Mouse (Mus musculus) forebrain, postnatal 0 days (tissue): ENCODE measurements at regions not wholly inside any gene's neighbourhood (a gene's known extent, or its start where the extent isn't known, plus 50 kb on each side); places are given as distances from the start of the nearest gene placed in this dataset.
"Not testable (repeated sequence)": the region's sequence is repeated elsewhere in the genome, so short reads cannot be mapped to it uniquely, and the experiment has no call there.

Experiments
- ATAC-seq: fragments of 200-750 bp; cut with Nextera tagmentation; 2 replicates; pipeline ENCODE4 v1.8.0; 2017; ENCODE audit warnings: mild to moderate bottlenecking, moderate library complexity
- DNase-seq: peaks from one replicate; pipeline ENCODE4 v3.0.0-alpha.2; 2015
- H3K27ac ChIP-seq: fragments of 300-500 bp; sonication (generic); 2 replicates; pipeline ENCODE4 v1.5.1; 2014; ENCODE audit warnings: low read depth, mild to moderate bottlenecking, antibody characterized with exemption, low read length, moderate library complexity, mixed read lengths
- H3K27me3 ChIP-seq: fragments of 300-500 bp; sonication (generic); 2 replicates; pipeline ENCODE4 v1.6.1; 2014; ENCODE audit warnings: mild to moderate bottlenecking, low read length, mixed read lengths; ENCODE audit not compliant: insufficient read depth
- H3K36me3 ChIP-seq: fragments of 300-500 bp; sonication (generic); 2 replicates; pipeline ENCODE4 v1.6.1; 2014; ENCODE audit warnings: mild to moderate bottlenecking, moderate library complexity; ENCODE audit not compliant: insufficient read depth
- H3K4me1 ChIP-seq: fragments of 300-500 bp; sonication (generic); 2 replicates; pipeline ENCODE4 v1.6.1; 2014; ENCODE audit warnings: antibody characterized with exemption; ENCODE audit not compliant: insufficient read depth
- H3K4me2 ChIP-seq: fragments of 300-500 bp; sonication (generic); 2 replicates; pipeline ENCODE4 v1.6.1; 2014; ENCODE audit warnings: low read depth, mild to moderate bottlenecking, moderate library complexity
- H3K4me3 ChIP-seq: fragments of 300-500 bp; sonication (generic); 2 replicates; pipeline ENCODE4 v1.5.1; 2014; ENCODE audit warnings: low read depth, low read length, mixed read lengths
- H3K9ac ChIP-seq: fragments of 300-500 bp; sonication (generic); 2 replicates; pipeline ENCODE4 v1.6.1; 2014; ENCODE audit warnings: mild to moderate bottlenecking
- H3K9me3 ChIP-seq: fragments of 300-500 bp; sonication (generic); 2 replicates; pipeline ENCODE4 v1.6.1; 2016; ENCODE audit warnings: low read length
- CTCF ChIP-seq: sonication (generic); IDR thresholded peaks from 2 replicates; pipeline ENCODE4 v1.5.1; 2016; ENCODE audit warnings: antibody characterized with exemption, control low read depth, low read depth
- WGBS: fragments of 180-500 bp; shearing (Covaris S2); extraction: QIAGEN DNeasy Blood & Tissue Kit; methylation state at CpG from one replicate; pipeline ENCODE4 v1.1.7; 2014; 5-methylcytosine and 5-hydroxymethylcytosine counted together

DNA sequence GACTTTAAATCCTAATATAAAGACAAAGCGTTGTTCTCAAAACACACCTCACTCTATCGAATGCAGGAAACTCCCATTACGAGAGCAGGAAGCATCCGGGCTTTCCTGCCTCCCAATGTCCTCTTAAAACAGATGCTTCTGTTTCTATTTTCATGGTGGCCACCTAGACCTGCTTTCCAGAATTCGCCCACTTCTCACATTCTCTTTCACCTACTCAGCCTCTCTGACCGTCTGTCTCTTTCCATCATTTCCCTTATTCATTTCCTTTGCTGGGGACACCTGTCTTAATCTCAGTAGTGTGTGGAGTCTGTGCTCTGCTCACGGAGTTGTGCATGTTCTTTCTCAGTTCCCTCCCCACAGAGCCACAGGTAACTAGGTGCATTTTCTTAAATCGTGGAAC lies 240.3 kb downstream of the Fam198b start:
- H3K4me2 ChIP-seq = no peak overlapping the region
- H3K36me3 ChIP-seq = no peaks in the 10 kb centered on the region
- H3K9me3 ChIP-seq = no peaks in the 10 kb centered on the region
- no peak overlapping the region for H3K4me3 ChIP-seq
- ATAC-seq (no peak), DNase-seq (no peak)
- 88% methylated on average over 8 of the region's 8 CpGs for WGBS
- H3K27ac ChIP-seq = no peak overlapping the region
- no peaks in the 10 kb centered on the region for H3K27me3 ChIP-seq
- no peaks in the 10 kb centered on the region for H3K4me1 ChIP-seq
- TF ChIP-seq CTCF = no peak
- no peak overlapping the region for H3K9ac ChIP-seq

- Histone ChIP-seq H3K9ac (no peak overlapping the region), H3K4me1 (no peaks in the 10 kb centered on the region), H3K4me3 (no peak overlapping the region), H3K27me3 (no peaks in the 10 kb centered on the region), H3K9me3 (no peaks in the 10 kb centered on the region), H3K4me2 (no peak overlapping the region), H3K27ac (no peak overlapping the region), H3K36me3 (no peaks in the 10 kb centered on the region)
- DNase-seq (no peak), ATAC-seq (no peak)
- WGBS = 12% methylated on average over 1 of the region's 1 CpGs
- no peak for TF ChIP-seq CTCF
These were observed 257.4 kb downstream of the Fam198b start for GRCm38 (mm10) chr3:80141697-80142096.

DNA sequence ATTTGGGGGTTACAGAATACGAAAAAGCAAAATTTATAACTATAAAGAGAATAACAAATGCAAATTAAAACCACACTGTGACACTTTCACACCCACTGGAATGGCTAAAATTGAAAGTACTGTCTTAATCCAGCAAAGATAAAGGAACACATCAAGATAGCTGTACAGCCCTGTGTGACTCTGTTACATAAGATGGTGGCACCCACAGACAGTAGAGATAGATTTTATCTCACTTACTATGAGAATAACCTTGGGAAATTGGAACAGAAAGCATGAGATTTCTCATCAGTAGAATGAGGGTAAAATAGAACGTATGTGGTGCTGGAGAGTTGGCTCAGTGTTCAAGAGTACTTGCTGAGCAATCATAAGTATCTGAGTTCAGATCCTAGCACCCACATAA lies 276.1 kb downstream of the Fam198b start:
- no peak for DNase-seq
- H3K4me2 ChIP-seq = no peak overlapping the region
- WGBS = 85% methylated on average over 2 of the region's 2 CpGs

GRCm38 (mm10) chr3:80181749-80182148 lies 297.4 kb downstream of the Fam198b start:
- DNase-seq = no peak
- WGBS = 61% methylated on average over 2 of the region's 2 CpGs
- no peak; the same call in 1 of the 2 replicates for ATAC-seq

More for the DNA sequence above, 276.1 kb downstream of the Fam198b start:
- H3K27ac ChIP-seq = no peak overlapping the region
- H3K4me1 ChIP-seq = no peaks in the 10 kb centered on the region
- TF ChIP-seq CTCF = no peak
- H3K9ac ChIP-seq = no peak overlapping the region
- H3K4me3 ChIP-seq = no peak overlapping the region
- H3K27me3 ChIP-seq = no peaks in the 10 kb centered on the region
- no peaks in the 10 kb centered on the region for H3K36me3 ChIP-seq
- no peaks in the 10 kb centered on the region for H3K9me3 ChIP-seq
- ATAC-seq = no peak

GRCm38 (mm10) chr3:80182161-80182560 lies 297.8 kb downstream of the Fam198b start:
- H3K27me3 ChIP-seq, DNase-seq, ATAC-seq, H3K4me3 ChIP-seq, H3K9me3 ChIP-seq, H3K36me3 ChIP-seq, H3K4me2 ChIP-seq, H3K4me1 ChIP-seq, H3K9ac ChIP-seq: not testable (repeated sequence)
- 43% methylated on average over 2 of the region's 2 CpGs for WGBS
- 0 out of 2 replicates have a peak overlapping the region, but pooled peaks have one; percentile 45 for H3K27ac ChIP-seq

More at GRCm38 (mm10) chr3:80181749-80182148, 297.4 kb downstream of the Fam198b start:
- Histone ChIP-seq H3K9me3 (no peaks in the 10 kb centered on the region), H3K27me3 (no peaks in the 10 kb centered on the region), H3K4me1 (no peaks in the 10 kb centered on the region), H3K4me3 (no peak overlapping the region), H3K4me2 (no peak overlapping the region), H3K36me3 (no peaks in the 10 kb centered on the region), H3K9ac (no peak overlapping the region), H3K27ac (0 out of 2 replicates have a peak overlapping the region, but pooled peaks have one; percentile 45)
- TF ChIP-seq CTCF = no peak

DNA sequence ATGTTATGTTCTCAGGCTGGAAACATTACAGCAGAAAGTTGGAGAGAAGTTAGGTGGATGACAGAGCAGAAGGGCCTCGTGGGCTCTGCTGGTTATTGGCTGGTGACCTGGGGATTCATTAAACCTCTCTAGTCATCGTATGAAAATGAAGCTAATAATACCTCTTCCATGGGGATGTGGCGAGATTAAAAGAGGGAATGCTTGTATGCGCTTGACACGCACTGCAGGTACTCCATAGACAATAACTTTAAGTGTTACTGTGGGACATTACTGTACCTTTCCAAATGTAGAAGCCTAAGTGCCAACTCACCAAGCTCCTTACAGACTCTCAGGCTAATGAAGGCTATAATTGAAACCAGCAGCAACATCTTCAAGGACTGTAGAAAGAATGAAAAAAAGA lies 303.1 kb downstream of the Fam198b start:
- DNase-seq = no peak
- Histone ChIP-seq H3K9ac (no peak overlapping the region), H3K9me3 (no peaks in the 10 kb centered on the region), H3K4me1 (no peaks in the 10 kb centered on the region), H3K36me3 (no peaks in the 10 kb centered on the region), H3K4me2 (no peak overlapping the region), H3K4me3 (no peak overlapping the region), H3K27me3 (no peaks in the 10 kb centered on the region), H3K27ac (no peak overlapping the region)
- TF ChIP-seq CTCF = no peak
- ATAC-seq = no peak
- WGBS = 86% methylated on average over 5 of the region's 5 CpGs

DNA sequence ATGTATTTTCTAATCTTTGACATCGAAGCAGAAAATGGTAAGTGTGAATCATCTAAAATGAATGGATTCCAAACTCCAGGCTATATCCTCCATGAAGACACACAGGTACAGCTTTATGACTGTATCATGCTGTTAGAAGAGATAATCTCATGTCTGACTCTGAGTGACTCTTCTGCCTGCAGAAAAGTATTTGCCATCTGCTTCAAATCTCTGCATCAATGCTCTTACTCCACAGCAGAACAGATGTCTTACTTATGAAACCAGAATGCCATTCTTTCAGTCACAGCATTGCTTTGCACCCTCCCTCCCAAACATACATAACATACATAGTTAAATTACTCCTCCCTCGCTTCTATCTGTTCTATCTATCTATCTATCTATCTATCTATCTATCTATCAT lies 316.6 kb downstream of the Fam198b start:
- DNase-seq = peak; percentile 20
- 72% methylated on average over 2 of the region's 2 CpGs for WGBS

More for the DNA sequence above, 316.6 kb downstream of the Fam198b start:
- Histone ChIP-seq H3K27me3 (no peaks in the 10 kb centered on the region), H3K27ac (no peak overlapping the region), H3K9me3 (no peaks in the 10 kb centered on the region), H3K4me2 (no peak overlapping the region), H3K36me3 (no peaks in the 10 kb centered on the region), H3K4me1 (0 out of 2 replicates have a peak, but pooled peaks cover 5% of the 10 kb centered on the region), H3K4me3 (no peak overlapping the region), H3K9ac (no peak overlapping the region)
- no peak for TF ChIP-seq CTCF
- ATAC-seq = peak; percentile 54; the same call in 1 of the 2 replicates
